Mouse (Mus musculus): ENCODE results near the gene Gm44965.
"Not testable (repeated sequence)": the region's sequence is repeated elsewhere in the genome, so short reads cannot be mapped to it uniquely, and the experiment has no call there.

The Gm44965 gene

DNA sequence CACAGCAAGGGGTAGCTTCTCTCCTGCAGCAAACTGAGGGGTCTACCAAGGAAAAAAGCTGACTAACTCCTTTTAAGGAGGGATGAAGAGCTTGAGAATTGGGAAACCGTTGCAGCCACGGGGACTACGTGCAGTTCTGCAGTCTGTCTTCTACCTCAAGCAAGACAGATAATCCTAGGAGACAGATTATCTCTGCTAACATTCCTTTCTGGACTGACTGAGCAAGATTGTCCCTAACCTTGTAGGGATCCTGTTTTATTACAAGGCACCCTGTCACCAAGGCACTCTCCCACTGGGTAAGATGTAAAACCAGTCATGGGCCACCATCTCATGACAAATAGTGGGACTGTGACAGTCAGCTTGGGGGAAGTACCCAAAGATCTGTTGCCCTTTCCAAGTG is 12.5 kb upstream of the Gm44965 start:
- no peak for DNase-seq

DNA sequence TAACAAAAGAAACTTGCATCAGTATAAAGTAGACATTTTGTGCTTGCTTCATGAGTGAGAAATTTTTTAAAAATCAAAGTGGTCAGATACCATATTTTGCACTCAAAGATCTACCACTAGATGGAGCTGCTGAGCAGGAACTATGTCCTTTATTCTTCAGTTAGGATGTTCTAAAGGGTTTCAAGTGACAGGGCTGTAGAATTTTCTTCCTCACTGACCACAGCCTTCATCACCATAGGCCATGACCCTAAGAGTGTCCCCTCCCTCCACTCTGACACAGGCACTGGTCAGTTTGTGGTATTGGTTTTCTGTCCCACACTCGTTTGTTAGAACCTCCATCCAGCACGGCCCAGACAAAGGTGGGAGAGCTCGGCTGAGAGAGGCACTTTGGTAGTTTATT is 11.7 kb upstream of the Gm44965 start:
- peak; percentile 19 for DNase-seq

DNA sequence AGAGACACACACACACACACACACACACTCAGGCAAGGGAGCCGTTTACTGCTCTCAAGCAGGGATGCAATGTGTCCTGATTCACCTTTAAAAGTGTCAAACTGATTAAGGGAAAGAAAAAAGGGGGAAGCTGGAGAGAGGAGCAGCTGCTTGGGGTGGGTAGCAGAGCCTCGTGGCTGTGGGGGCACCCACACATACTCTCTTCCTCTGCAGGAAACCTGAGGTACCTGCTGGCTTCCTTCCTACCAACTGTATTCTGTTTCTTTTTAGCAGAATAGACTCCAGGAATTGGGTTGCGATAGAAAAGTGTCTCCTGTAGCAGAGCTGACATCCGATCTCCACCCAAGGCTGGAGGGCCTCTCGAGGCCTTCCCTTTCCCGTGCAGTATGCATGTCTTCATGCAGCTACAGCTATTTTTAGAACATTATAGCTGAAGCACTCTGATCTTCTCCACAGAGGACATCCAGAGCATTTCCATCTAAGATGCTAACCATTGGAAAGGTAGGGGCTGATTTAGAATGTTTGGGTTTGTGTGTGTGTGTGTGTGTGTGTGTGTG is 4.5 kb upstream of the Gm44965 start, which contains the start of gene Gm45021:
Gm45021 (plus strand) TSS at position 417 of the 557 bp plus-strand sequence.
- DNase-seq = peak; percentile 11

DNA sequence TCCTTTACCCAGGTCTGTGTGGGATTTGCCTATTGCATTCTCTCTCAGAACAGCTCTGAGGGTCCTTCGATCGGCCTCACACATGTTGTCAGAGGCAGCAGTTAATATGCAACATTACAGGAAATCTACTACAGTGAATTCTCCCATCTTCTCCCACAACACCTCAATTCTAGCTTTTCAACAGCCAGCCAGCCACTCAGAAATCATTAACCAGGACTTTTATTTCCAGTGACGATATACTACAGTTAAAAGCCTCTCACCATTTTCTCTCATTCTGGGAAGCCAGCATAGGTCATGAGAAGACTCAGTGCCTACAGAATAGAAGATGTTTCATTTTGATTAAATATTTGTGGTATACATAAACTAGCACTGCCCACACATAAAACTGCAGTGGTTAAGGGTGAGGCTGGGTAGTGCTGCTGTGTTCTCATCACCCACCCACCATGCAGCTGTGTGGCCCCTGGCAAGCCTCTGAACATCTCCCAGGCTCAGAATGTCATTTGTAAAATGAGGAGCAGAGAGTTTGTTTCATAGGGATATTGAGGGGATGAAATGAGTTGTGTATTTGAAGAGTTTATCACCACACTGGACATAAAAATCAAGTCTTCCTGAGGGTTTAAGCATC is 2.4 kb upstream of the Gm44965 start:
- DNase-seq = no peak

DNA sequence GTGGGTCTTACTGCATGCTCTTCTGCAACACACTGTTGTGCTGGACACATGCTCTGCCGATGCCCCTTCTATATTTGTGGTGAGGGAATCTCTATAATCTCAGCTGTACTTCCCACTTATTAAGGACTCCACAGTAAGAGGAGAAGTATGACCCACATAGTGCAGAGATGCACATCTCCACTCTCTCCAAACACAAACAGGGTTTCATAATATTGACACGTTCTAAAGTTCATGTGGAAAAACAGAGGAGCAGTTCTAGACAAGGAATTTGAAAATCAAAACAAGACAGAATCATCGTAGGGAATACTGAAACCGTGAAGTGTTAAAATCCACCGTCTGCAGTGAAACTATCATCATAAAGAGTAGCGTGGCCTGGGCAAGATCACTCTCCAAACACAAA is 1.9 kb upstream of the Gm44965 start:
- DNase-seq = no peak

DNA sequence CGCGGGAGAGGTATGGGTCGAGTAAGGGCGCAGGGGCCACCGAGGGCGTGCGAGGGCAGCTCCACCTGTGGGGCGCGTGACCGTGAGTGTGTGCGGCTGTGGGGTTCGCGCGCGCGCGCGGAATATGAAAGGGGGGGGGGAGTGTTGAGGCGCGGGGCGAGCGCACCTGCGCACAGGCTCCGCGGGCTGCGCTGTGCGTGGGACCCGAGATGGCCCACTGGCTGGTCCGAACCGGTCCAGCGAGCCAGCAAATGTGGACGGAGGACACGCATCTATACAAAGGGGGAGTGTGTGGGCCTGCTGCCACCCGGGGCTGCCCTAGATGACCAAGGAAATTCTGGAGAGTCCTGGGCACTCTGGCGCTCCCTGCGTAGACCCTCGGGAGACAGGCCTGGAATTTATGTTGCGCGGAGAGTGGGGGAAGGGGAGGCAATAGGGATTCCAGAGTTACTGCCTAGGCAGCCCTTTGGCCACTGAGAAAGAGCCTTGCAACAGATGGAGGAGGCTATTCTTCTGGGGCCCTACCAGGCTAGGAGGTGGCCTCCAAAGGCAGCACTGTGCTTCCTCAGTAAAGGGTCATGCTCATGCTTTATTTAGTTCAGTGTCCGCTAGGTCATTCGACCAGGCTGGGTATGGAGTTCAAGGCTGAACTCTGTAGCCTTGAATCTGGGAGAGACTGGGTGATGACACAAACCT is 450 bp downstream of the Gm44965 start:
- peak; percentile 13 for DNase-seq

DNA sequence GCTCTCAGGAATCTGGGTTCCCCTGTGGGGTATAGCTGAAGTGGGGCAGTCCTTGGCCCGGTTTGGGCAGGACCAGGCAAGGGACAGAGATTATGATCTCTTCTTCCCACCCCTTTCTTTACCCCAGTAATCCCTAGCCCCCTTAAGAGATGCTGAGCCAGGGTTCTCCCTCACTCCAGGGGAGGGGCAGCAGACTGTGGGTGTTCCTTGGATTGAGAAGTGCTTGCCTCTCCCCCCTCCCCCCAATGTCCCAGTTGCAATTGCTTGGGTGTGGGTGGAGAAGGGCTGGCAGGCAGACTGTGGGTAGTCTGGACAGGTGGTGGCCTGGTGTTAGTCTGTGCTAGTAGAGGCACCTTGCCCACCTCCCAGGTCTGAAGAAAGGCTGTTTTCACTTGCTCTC is 1.5 kb downstream of the Gm44965 start:
- DNase-seq = no peak

DNA sequence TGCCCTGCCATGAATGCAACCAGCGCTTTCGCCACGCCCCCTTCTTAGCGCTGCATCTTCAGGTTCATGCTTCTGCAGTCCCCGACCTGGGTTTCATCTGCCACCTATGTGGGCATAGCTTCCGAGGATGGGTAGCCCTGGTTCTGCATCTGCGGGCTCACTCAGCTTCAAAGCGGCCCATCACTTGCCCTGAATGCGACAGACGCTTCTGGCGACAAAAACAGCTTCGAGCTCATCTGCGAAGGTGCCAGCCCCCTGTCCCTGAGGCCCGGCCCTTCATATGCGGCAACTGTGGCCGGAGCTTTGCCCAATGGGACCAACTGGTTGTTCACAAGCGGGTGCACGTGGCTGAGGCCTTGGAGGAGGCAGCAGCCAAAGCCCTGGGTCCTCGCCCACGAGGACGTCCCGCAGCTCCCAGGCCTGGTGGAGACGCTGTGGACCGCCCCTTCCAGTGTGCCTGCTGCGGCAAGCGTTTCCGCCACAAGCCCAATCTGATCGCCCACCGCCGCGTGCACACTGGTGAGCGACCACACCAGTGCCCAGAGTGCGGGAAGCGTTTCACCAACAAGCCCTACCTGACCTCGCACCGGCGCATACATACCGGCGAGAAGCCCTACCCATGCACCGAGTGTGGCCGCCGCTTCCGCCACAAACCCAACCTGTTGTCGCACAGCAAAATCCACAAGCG is 2.9 kb downstream of the Gm44965 start:
- DNase-seq = no peak

DNA sequence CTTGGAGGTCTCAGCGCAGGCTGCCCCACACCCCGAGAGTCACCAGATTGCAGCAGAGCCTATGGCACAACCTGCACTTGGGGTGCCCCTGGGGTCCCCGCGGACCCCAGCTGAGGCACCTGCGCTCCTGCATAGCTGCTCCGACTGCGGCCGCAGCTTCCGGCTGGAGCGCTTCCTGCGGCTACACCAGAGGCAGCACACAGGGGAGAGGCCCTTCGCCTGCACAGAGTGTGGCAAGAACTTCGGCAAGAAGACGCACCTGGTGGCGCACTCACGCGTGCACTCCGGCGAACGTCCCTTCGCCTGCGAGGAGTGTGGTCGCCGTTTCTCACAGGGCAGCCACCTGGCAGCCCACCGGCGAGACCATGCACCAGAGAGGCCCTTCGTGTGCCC is 3.5 kb downstream of the Gm44965 start:
- DNase-seq = no peak

DNA sequence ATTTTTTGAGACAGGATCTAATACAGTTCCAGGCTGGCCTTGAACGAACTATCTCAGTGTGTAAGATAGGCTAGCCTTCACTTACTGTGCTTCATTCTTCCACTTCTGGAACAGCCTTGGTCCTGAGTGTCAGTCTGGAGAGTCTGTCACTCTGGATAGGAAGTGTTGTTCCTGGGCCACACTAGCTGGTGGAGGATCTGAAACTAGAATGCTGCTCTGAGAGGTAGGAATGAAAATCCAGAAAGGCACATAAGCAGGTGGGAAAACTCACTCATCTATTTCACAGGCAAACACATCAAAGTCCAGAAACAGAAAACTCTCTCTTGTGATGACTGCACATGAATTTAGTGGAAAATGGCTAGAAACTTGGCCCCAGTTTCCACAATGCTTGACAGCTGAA is 6.9 kb downstream of the Gm44965 start:
- DNase-seq = no peak

DNA sequence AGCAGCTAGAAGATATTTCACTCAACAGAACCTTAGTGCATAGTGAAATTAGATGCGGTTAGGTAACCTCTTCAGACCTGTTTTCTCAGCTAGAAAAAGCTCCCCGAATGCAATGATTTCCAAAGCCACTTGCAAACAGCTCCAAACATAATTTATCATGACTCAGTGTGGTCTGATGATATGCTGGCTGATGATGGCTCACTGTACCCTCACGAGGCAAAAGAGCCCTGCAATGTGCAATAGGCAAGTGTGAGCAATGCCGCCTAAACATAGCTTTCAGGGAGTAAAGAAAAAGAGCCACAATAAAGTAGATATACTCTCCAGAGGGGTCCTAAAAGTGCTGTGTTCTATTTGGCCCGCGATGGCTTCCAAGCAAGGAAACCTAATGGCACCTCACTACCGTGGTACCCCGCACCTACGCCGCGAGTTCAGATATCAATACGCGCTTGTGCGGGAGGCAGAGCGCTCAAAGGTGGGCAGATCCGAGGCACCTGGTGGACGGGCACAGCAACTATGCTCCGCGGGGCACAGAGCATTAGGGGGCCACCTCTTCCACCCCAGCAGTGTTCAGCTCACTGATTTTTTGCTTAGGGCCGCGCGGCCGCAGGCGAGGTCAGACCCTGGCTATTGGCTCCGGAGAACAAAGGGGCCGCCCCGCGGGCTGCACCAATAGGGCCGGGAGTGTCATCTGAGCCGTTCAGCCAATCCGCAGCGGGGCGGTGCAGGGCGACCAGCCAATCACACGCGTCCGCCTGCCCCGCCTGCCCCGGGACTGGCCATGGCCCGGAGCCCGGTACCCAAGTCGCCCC is 7.7 kb downstream of the Gm44965 start, which contains the start of gene Zfp775:
Zfp775 (plus strand) TSS at position 793 of the 809 bp plus-strand sequence.
- peak; percentile 93 for DNase-seq

DNA sequence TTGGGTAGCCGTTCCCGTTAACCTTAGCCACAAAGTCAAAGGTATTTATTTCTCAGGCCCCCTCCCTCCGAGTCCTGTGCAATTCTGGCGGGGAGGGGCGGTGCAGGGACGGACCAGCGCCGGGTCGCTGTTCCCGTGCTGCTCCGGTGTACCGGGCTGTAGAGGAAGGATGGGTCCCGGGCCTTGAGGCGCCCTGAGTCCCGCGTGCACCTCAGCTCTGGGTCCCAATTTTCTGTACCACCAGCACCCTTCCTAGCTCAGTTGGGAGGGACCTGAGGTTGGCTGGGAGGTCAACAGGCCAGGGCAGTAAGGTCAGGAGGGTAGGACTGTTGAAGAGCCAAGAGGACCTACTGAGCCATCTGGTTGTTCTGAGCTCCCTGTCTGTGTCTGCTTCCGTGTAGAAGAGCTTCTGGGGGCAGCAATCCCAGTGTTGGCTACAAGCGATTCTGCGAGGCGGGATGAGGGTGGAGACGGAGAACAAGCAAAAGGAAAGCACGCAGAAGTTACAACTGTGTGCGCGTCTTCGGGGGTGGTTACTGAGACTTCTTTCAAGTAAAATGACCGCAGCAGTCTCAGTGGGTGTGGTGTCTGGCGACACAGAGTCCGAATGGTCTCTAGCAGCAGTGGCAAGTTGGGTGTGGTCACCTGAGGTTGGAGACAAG is 8.5 kb downstream of the Gm44965 start:
- no peak for DNase-seq

DNA sequence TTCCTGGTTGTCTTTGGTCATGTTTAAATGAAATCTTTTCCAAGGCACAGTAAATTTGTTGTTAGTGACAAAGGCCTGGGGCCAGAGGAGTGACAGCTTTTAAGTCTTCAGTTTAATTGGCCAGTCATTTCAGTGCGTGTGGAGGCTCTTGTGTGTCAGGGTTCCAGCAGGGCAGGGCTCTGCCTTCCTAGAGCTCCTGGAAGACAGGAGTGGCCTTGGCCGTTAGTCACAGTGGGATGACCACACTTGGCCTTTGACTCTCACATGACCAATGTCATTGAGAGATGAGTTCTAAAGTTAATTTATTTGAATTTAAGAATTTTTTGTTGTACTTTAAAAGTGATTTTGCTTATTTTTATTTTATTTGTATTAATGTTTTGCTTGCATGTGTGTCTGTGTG is 14.4 kb downstream of the Gm44965 start:
- DNase-seq = no peak

DNA sequence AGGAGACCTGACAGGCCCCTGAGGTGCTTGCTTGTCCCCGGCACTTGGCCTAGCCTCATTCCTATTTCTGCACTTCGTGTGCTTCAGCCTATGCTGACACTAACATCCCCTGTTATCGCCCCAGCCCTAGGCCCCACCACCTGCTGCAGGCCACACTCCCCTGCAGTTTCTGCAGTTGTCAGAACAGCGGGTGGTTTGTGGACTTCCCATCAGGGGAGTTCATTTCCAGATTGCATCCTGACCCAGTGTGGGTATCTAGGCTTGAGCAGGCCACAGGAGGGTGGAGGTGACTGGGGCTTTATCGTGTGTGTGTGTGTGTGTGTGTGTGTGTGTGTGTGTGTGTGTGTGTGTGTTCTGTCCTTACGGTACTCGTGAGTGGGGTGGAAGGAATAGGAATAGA is 15.8 kb downstream of the Gm44965 start:
- DNase-seq = no peak

DNA sequence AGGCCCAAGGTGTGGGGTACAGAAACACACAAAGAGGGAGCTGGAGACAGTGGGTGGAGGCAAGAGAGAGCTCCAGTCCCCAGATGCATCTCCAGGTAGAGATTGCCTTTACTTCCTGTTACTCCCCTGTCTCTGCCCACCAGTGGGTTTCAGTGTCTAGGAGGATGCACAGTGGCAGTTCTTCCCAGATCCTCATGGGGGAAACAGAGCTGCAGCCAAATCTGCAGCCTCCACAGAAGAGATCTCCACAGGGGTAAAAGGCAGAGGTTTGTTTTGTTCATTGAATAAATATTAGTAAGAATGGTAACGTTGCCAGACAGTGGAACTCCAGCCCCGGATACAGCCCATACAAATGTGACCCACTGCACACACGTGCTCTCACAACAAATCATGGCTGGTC is 16.9 kb downstream of the Gm44965 start:
- no peak for DNase-seq

DNA sequence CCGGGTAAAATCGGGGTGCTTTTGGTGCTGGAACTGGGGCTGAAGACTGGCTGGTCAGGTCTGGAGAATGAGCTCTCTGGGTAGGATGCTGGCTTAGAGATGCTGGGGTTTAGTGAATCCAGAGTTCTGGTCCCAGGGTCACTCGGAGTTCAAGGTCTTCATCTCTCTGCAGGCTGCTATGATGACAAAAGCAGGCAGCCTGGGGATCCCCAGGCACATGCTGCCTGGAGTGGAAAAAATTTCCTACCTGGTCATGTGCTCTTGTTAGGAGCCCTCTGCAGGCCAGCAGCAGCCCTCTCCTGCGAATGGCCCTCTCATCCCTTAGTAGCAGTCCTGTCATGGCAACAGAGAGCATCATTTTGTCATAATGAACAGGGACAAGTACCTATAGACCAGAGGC is 19.7 kb downstream of the Gm44965 start:
- DNase-seq = no peak

DNA sequence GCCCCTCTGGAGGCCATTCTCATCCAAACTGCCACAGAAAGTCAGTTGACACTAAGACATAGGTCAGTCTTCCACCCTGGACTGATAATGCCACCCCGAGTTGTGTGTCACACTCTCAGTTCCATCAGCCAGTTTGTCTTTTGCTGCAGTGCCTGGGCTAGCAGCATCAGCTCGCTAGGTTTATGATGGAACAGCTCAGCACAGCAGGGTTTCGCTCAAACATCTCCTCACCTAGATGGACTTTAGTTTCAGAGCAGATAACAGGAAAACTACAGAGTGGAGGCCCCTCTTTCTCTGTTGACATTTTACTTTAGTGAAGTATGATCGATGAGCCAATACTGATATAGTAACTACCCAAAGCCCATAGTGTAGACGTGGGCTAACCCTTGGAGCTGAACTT is 21.0 kb downstream of the Gm44965 start:
- no peak for DNase-seq

DNA sequence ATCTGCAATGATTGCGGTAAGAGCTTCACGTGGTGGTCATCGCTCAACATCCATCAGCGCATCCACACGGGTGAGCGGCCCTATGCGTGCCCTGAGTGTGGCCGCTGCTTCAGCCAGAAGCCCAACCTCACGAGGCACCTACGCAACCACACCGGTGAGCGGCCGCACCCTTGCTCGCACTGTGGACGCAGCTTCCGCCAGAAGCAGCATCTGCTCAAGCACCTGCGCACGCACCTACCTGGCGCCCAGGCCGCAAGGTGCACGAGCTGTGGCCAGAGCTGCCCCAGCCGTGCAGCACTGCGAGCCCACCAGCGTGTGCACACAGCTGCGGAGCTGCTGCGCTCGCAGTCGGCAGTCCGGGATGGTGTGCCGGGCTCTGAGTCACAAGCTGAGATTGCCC is 26.3 kb downstream of the Gm44965 start:
- DNase-seq = no peak

DNA sequence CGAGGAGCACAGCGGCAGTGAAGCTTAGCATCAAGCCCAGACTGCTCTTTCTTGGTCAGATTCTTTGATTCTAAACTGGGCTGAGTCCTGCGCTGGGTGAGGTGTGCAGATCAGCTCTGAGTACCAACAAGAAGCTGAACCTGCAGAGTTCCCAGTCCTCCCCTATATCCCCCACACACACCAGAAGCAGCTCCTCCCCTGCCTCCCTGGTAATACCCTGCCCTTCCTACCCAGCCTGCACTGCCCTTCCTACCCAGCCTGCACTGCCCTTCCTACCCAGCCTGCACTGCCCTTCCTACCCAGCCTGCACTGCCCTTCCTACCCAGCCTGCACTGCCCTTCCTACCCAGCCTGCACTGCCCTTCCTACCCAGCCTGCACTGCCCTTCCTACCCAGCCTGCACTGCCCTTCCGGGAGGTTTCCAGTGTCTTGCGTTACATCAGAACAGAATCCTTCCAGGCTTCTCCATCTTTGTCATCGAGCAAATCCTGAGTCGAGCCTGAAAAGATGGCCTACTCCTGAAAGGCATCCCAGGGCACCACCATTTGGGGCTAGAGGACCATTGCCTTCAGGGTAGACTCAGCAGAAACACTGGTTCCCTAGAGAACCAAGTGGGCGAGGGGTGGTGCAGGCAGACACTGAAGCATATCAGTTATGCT is 28.6 kb downstream of the Gm44965 start:
- DNase-seq = not testable (repeated sequence)

DNA sequence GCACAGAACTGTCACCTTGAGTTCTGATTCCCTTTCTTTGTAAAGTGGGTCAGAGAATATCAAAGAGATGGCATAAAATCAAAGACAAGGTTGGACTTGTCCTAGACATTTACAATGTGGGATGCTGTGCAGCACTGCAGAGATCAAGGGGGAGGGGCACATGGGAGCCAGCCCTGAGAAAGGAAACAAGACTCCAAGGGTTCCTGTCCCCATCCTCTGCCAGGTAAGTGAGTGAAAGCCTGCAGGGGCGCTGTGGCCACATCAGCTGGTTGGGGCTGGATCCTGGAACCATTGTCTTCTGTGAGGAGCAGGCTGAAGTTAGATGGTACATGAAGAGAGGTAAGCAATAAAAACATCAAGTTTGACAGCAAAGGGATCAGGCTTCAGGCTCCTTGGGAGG is 29.7 kb downstream of the Gm44965 start:
- no peak for DNase-seq

DNA sequence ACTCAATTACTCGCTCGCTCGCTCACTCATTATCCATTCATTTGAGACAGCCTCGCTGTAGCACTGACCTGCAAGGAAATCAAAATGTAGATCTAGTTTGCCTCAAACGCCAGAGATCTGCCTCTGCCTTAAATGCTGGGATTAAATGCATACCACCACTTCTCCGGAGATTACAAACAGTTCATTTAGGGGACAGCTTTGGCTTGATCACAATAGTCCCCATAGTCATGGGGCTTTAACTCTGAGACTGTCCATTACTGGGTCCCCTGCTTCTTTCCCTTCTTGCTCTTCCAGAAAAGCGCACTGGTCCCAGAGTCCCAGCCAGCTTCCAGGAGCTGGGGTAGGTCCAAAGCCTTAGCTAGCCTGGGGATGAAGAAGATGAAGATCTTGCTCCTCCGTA is 32.7 kb downstream of the Gm44965 start, which contains the start of gene AI854703:
AI854703 (plus strand) TSS at position 301 of the 400 bp plus-strand sequence.
- no peak for DNase-seq

DNA sequence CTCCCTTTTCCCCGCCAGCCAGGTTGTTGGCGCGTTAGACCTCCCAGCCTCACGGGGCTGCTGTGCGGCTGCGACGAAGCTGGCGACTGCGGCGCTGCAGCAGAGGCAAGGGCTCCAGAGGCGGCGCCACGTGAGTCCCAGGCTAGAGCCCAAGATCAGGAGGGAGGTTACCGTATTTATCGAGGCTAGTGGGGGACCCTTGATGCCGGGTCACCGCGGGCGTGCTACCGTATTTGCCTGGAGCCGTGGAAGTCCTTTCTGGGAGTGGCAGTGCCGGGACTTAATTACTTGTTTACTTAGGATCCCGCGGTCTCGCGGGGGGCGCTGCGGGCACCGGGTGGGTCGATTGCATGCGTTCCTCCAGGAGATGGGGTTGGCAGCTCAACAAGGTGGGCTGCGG is 33.2 kb downstream of the Gm44965 start:
- DNase-seq = peak; percentile 37

Measured in thymus, postnatal 25 days (tissue).